Mouse (Mus musculus) olfactory bulb, adult 2 months (tissue): Measurements from ENCODE around the gene Smim4.

Source experiments
- CTCF ChIP-seq: fragments of 200-500 bp; IDR thresholded peaks from 2 replicates; pipeline ENCODE4 v1.5.1; 2012; ENCODE audit warnings: low read depth, mild to moderate bottlenecking, low read length, moderate library complexity; ENCODE audit not compliant: insufficient read depth
- POLR2A ChIP-seq: fragments of 200-500 bp; IDR thresholded peaks from 2 replicates; pipeline ENCODE4 v1.6.1; 2012; ENCODE audit warnings: mild to moderate bottlenecking, low read depth, low read length, moderate library complexity; ENCODE audit not compliant: insufficient read depth

GRCm38 (mm10) chr14:31139666-31140065 lies 10.9 kb upstream of the Smim4 start:
- TF ChIP-seq CTCF (no peak), POLR2A (no peak)
